Mouse (Mus musculus): Measurements from ENCODE around the gene Ptprn.
A peak's percentile ranks its signal among the peaks of the same experiment; 100 is the strongest.

Ptprn gene

DNA sequence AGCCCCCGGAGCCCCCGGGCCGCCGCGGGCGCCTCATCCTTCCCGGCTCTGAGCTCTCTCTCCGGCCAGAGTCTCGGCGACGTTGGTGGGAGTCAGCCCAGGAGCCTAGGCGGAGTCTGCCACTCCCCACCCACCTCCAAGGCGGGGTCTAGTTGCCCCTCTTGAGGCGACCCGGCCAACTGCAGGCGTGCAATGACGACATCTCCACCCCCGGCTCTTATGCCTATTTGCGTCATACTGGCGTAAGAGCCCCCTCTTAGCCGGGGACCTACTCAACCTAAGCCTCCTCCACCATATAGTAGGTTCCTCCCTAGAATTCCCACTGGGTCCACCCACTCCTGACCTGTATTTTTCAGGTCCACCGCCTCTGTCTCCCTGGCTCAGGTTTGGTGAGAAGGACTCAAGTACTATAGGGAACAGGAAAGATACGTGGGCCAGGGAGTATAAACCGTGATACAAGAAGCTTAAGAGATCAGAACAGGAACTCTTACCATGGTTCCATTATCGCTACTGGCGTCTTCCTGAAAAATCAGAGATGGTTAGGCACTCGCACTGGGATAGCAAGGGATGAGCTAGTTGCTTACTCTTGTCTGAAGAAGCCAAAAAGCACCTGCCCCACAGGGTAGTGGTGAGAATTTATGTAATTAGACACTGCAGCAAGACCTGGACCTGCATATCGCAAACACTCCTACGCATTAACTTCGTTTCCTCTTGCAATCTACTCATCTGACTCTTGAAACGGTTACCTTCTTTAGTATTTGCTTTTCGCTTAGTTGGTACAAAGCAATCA is at the start of gene Ptprn:
Ptprn (minus strand) TSS at position 412 of the 790 bp plus-strand sequence.
- DNase-seq: no peak

DNA sequence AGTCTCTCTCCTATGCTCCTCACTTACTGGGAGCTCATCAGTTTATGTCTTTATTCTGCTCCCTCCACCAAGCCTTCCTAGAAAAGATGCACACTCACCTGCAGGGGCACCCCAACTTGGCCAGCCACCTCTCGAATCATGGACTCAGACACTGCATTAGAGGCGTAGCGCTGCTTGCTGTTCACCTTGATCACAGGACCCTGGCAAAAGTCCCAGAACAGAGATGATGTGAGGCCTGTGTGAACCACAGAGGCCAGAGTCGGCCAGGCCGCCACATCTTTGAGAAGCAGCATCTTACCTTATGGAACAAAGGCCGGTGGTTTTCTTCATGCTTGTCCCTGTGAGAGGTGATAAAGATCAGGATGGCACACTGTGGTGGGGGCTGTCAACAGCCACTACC is 47.4 kb upstream of the Ptprn start:
- no peak for DNase-seq

DNA sequence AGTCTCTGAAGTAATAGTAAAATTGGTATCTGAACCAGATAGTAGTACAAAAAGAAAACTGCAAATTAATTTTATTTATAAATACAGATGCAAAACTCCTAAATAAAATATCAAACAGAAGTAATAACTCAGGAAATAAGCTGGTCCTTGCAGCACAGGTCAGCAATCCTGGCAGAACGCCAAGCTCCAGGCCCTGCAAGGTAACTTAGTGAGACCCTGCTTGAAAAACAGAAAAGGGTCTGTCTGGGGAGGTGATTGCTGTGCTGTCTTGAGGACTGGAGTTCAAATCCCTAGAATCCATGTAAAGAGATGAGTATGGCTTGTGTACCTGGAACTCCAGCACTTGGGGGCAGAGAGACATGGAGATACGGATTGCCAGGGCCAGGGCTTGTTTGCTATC is 40.4 kb upstream of the Ptprn start:
- no peak for DNase-seq

DNA sequence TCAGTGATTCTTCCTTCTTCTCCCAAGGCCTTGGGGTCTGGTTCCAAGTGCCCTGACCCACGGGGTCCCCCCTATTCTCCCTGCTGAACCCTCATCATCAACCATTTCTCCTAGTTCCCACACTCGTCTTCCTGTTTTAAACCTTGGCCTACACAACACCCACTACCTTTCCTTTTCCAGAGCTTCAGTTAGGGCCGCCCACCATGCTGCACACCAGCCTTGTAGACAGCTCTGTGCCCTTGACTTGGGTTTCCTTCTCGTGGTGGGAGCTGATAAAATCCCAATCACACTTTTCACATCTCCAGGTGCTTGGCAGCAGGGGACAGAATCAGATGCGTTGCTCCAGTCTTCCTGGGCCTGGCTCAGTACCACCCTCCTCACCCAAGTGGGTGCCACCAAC is 30.0 kb upstream of the Ptprn start:
- DNase-seq: no peak

DNA sequence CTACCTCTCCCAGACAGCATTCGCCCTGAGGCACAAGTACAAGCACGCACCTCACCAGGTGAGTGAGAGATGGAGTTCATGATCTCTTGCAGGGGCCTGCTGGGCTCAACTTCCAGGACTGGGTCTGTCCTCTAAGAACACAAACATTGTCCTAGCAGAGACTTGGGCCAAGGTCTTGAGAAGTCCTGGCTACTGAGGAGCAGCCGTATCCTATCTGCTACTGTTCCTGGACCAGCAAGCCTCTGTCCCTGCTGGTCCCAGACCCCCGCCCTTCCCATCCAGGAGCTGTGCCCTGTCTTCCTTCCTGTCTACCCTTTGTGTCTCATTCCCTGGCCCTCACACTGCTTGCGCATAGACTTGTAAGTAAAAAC is 29.0 kb upstream of the Ptprn start:
- DNase-seq: no peak

DNA sequence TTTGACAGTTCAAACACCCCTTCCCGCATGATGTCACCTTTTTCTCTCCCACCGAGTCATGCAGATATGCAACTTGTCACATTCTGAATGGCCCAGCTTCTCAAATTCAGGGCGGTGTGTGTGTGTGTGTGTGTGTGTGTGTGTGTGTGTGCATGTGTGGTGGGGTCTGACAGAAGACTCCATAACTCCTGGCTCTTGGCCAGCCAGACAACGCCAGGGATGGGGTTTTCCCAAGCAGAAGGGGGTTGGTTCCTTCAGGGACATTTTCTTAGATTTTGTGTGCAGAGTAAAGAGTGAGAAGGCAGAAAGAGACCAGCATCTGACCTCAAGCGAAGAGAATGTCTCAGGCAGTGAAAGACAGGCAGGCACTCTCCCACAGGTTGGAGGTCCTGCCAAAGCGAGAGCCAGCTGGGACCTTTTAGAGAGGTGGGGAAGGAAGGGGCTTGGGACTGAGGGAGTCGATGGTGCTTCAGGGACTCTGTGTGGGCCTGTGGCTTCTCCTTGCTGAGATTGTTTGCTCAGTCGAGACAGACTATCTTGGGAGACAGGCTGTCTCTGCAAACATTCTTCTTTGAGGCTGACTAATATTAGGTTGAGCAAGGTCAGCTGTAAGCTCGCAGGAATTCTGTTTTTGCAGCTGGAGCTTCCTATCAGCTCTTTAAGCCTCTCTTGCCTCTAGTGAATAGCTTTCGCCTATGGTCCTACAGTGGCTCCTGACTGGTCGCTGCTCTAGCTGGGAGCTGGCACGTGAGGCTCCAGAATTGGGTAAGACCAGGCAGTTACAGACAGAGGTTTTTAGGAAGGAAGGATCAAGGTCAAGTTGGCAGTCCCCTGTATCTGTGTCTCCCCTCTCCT is 28.4 kb upstream of the Ptprn start:
- DNase-seq: no peak

DNA sequence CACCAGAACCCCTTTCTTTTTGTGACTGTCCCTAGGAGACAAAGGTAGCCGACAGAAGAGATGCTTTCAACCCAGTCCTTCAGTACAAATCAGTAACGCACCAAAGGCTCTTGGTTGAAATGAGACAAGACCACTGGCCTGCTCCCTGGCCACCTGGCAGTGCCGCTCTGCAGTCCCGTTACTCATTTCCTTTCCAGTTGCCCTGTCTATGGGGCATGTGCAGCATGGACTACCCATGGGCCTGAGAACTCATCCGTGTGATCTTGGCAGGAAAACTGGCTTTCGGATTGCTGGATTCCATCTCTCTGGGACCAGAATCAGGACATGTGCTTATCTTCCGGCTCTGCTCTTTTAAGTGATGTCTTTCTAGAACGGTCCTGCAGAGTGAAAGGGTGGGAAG is 27.0 kb upstream of the Ptprn start:
- DNase-seq: no peak

DNA sequence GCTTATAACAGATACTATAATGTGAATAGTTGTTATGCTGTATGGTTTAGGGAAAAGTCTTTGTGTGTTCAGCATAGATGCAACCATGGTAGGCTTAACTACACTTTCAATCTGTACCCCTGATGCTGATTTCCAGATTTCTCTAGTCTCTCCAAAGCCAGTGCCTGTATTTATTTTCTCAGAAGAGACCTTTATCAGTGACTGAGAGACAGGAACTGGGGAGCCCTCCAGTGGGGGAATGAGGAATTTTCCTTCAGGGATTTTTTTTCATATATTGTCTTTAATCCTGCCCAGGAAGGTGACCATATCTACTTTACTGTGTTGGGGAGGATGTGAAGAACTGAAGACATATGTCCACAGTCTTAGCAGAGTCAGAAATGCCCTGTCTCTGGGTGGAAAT is 26.3 kb upstream of the Ptprn start:
- peak; percentile 14 for DNase-seq

DNA sequence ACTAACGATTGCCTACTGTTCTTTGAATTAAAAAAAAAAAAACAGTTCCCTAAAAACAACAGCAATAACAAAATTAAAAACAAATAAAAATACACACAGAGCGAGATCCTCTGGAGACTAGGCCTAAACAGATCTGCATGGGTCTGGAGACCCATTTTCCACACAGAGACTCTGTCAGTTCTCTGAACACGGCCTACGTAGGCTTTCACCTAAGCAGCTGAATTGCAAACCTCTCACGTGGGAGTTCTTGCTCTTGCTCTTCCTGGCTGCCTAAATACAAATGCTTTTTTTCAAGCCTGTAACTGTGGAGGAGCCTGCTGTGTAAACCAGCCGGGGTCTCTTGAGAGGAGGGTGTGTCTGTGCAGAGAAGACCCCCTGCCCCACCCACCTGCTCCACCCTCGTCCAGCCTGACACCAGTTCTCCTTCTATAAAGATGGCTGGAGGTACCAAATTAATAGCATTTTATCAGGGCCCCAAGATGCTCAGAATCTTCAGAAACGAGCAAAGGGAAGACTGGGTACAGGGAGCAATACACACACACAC is 25.7 kb upstream of the Ptprn start:
- no peak for DNase-seq

DNA sequence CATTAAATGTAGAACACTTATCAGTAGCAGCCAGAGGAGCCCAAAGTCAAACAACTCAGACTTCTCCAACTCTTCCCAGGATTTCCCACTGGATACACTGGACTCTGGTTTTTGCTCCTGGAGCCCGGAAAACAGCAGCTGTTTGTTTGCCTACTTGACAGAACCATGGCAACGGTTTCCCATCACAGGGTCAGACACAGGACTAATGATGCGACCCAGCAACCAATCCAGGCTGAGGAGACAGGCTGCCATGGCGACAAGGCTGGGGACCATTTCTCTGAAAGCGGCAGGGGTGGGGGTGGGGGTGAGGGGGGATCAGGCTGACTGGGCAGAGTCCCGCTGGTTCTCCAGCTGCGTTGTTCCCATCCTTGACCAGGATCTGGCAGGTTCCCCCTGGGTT is 25.1 kb upstream of the Ptprn start:
- DNase-seq: no peak

DNA sequence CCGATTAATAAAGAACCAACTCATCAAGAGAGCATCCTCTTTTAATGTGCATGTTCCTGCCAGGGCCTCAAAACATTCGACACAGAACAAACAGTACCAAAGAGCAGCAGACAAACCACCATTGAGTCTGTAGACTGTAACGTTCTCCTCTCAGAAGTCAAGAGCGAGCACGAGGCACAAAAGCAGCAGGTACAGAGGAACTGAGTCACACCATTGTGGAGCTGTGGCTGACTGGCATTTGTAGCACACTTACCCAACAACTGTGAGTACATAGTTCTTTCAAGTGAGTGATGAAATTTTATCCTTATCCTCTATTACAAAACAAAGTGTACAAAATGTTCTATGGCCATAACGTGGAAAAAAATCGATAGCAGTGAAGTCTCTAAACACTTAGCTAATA is 20.6 kb upstream of the Ptprn start:
- DNase-seq: no peak

DNA sequence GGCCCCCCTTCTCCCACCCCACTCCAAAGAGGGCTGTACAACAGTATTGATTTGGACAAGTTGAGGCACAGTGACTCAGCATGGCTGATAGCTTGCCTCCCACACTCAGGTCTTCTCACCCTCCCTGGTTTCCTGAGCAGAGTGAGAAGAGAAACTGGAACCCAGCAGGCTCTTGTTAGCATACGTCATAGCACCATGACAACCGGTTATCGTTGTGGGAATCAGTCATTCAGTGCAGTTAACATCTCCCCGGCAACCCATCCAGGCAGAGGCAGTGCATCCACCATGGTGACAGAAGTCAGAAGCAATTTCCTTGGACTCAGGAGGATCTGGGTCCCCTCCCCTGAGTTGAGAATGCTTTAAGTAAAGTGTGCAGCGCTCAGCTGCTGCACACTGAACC is 18.7 kb upstream of the Ptprn start:
- DNase-seq: no peak

DNA sequence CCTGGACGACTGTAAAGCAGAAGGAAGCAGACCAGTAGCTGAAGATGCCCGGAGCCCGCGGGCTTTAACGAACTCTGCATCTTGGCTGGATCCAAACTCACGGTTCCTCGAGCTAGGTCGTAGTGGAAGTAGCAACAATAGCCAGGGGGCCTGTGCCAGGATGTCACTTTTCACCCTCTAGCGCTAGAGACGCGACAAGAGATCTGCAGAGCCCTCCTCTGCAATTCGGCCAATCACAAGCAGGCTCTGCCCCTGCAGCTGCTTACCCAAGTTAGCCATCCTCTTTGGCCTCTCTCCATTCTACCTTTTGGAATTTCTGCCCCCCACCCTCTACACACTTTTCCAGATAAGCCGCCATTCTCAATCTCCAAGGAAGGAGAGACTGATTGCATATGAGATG is 13.9 kb upstream of the Ptprn start, which contains the start of gene Resp18:
Resp18 (minus strand) TSS at position 188 of the 400 bp plus-strand sequence.
- no peak for DNase-seq

DNA sequence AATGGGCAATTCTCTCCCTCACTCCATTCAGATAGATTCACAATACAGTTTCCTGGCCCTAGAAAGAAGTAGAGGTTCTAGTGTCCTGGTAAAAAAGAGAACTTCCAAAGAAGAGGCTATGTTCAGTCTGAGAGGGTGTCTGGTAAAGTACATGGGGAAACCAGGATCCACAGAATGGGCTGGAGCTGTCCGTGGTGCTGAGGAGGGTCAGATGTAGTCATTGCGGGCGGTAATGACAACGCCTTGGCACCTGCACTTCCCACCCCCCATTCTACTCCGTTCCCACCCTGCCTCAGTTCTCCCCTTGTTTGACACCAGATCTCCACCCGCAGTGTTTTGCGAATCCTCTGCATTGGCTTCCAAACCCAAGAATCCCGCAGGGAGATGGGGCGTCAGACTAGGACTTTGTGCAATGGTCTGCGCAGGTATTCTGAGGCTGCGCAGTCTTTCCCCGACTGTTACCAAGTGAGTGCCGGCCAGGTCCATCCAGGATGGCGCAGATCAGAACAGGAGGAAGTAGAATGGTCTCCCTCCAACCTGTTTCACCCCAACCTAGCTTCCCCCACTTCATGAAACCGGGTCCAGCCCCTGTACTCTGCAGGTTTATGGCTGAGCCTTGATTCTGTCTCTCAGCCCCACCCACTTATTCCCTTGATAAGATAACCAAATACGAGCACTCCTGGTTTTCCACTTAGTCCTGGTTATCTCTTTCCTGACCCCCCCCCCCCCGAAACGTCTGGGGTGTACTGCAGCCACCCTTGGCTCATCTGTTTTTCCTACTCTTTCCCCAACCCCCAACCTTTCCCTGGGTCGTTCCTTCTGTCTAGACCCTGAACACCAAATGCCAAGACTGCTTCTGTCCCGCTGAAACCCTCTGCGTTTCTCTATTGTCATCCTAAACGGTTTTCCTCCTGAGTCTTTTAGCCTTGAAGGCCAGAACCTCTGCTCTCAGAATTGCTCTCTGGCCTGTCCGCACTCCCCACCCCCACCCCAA is 13.2 kb upstream of the Ptprn start:
- DNase-seq: peak; percentile 30

DNA sequence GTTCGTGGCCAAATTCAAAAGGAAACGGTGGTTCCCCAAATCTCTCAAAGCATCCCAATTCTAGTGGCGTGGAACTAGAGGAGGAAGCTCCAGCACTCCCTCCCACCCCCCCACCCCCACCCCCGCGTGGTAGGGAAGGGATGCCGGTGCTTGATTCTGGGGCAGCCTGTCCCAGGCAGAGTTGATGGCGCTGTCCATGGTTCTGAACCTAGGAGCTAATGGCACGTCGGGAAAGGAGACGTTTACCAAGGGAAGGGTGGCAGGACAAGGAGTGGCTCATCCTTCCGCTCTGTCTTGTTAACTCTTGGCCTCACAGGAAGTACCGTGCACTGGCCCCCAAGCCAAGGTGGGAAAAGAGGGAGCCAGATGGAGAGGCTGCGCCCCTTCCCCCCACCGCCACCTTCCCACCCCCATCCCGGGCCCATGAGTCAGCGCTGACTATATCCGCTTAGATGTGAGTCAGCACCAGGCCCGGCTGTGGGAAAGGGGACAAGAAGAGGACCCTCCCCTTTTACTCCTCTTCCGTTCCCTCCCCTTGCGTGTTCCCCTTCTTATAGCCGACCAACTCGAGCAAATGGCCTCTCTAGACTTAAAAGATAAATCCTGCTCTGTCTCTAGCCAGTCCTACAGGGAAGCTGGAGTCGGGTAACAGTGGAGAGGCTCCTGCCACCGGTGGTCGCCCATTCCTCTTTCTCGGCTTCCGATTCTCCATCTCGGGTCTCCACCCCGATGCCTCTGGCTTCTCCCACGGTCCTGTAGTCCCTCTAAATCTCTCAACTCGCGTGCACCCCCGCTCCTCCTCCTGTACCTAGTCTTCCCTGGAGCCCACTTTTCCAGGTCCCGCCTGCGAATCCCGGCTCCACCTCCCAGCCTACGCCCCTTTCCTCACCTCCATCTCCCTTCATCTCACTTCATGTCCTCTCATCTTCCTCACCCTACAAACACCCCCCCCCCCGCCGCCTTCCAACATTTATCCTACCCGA is 1.0 kb downstream of the Ptprn start:
- peak; percentile 44 for DNase-seq

DNA sequence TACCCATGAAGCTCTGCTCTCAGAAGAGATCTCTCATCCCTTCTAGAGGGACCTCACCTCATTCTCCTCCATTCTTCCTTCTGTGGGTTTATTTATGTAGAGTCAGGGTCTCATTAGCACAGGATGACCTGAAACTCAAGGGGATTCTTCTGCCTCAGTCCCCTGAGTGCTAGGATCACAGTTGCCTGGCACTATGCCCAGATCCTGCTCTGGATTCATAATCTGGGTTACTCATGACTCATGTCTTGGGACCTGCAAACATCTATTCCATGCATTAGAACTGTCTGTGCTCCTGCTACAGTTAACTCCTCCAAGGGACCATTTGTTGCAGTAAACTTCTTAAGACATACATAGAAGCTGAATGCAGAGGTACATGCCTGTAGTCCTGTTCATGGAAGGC is 3.0 kb downstream of the Ptprn start:
- DNase-seq: no peak

DNA sequence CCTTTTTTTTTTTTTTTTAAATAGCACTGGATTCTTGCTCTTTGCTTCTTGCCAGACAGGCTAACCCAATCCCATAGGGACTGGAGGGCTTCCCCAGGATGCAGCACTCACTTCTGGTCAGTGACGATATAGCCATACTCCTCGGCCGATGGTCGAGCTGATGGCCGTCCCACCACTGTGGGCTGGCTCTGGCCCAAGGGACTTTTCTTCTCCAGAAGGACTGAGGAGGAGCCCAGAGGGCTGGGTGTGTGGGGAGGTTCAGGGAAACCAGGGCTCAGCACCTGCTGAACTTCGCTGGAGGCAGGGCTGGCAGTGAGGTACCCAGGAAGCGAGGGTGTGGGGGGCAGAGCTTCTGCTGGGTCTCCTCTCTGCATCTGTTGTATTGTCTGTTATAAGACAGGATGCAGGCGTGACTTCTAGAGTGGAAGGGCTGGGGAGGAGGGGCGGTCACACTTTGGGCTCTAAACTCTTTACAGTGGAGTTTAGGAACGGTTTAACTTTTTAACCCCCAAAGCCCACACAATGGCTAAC is 8.7 kb downstream of the Ptprn start:
- peak; percentile 71 for DNase-seq

DNA sequence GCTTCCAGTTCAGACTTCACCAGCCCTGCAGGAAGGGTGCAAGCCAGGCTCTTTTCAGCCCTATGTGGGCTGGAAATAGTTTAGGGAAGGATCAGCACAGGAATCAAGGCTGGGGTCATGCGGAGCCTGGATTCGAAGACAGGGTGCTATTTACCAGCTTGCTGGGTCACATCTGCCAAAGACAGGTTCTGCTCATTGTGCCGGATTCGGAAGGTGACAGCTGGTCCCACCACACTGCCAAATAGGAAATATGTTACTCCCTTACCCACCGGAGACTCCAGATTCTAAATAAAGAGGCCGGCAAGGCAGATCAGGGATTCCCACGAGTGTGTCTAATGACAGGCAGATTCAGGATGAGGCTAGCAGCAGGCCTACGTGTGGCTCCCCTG is 9.7 kb downstream of the Ptprn start:
- no peak for DNase-seq

DNA sequence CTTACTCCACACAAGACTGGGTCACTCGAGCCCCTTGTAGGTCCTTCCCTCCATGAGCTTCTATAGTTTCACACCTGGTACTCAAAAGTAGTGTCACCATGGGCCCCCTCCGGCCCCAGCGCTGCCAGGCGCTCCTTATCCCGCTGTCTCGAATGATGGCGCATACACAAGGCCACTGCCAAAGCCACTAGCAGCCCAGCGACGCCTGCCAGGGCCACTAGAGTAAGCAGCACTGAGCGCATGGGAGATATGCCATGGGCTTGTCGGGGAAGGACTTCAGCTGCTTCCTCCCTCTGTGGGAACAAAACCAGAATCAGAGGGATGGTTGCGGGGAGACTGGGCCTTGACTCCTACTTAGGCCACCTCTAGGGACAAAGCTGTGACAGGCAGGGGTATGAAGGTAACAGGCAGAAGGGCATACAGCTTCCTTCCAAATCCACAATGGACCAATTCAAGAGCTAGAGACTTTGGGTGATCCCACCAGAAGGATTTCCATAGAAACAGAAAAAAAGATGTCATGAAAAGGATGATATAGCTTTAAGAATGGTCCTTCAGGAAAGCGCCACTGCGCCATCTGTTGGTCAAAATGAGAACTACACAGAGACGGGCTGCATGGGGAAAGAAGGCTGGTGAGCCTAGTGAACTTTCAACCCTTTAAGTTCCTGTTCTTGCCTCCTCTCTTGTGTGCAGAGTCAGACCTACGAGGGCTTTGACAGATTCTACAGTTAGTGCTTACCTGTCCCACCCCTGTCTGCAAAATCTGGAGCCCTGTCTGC is 10.3 kb downstream of the Ptprn start:
- peak; percentile 88 for DNase-seq

DNA sequence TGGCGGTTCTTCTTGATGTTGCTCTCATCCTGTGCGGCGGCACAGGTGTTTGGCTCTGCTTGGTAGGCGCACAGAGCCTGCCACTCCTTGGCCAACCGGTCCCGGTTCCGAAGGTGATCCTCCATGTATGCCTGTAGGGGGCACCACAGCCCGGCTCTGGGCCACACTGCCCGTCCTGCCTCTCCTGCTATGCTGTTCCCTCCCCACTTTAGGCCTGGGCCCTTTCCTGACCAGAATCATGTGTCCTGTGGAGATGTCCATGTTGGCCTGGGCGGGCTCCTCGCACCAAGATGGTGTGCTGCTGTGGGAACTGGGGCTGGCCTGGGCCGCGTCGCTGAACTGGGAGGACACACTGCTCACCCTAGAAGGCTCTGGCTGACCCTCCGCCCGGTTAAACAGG is 11.3 kb downstream of the Ptprn start:
- DNase-seq: no peak
